Comparison of ENCODE assay signal across 16 mouse cellular contexts in genomic region chr2:70998771-70999170, GRCm38 (mm10). TPM values are rescaled to one million over a fixed set of nuclear protein-coding genes. Genes with fewer than 3 reads are reported as not detected.
A peak's percentile ranks its signal among the peaks of the same experiment; 100 is the strongest.
DNase-seq lines count a peak whose midpoint lies in the region; ATAC-seq lines count a peak whose summit lies in the region.
"Had no signal": no experiment of that assay in that cellular context is flagged by ENCODE, and none has a peak within 500 bp of the region (broad histone marks: within the 10 kb centered on the region; RNA-seq: fewer than 3 reads in every experiment).

No protein-coding gene starts in this region.

- no peak overlapping the region for H3K9ac ChIP-seq in liver, embryonic 12.5 days
- H3K9ac ChIP-seq in liver, embryonic 16.5 days (ENCODE audit: low read depth, low read length), result no peak overlapping the region
- no peak overlapping the region for H3K9ac ChIP-seq in hindbrain, embryonic 16.5 days (ENCODE audit: low read depth, low read length)
- H3K9ac ChIP-seq: heart, embryonic 13.5 days; hindbrain, embryonic 15.5 days had no signal

- no peak overlapping the region for H3K4me3 ChIP-seq in liver, embryonic 12.5 days
- H3K4me3 ChIP-seq in liver, embryonic 16.5 days (ENCODE audit: low read depth, low read length), result no peak overlapping the region
- no peak overlapping the region for H3K4me3 ChIP-seq in hindbrain, embryonic 16.5 days (ENCODE audit: low read length)
- H3K4me3 ChIP-seq: embryonic facial prominence, embryonic 10.5 days; forebrain, embryonic 10.5 days; heart, embryonic 13.5 days; hindbrain, embryonic 15.5 days had no signal

- peak; percentile 32 for DNase-seq in c-Kit-positive CD71-positive TER-119-positive erythroid progenitor cells, embryonic 14.5 days (ENCODE audit: low spot score)
- DNase-seq in natural killer cell, adult 2 months (ENCODE audit: low spot score in 2 of 2), result no peak
- no peak for DNase-seq in urinary bladder, adult 18-20 months (ENCODE audit: low spot score in 2 of 2)
- DNase-seq: adrenal gland, postnatal 14 days; cerebellum, adult 2 months; cerebellum, postnatal 10 days; gastrocnemius, postnatal 36 days; heart, postnatal 36 days had no signal

- H3K27ac ChIP-seq in liver, embryonic 12.5 days, result 0 out of 2 replicates have a peak overlapping the region, but pooled peaks have one; percentile 4
- no peak overlapping the region for H3K27ac ChIP-seq in liver, embryonic 16.5 days (ENCODE audit: low read length)
- H3K27ac ChIP-seq in hindbrain, embryonic 16.5 days (ENCODE audit: low read depth, low read length), result no peak overlapping the region
- H3K27ac ChIP-seq: embryonic facial prominence, embryonic 10.5 days; forebrain, embryonic 10.5 days; heart, embryonic 13.5 days; hindbrain, embryonic 15.5 days had no signal

- no peaks in the 10 kb centered on the region for H3K27me3 ChIP-seq in liver, embryonic 12.5 days (replicated peaks)
- H3K27me3 ChIP-seq in liver, embryonic 16.5 days (ENCODE audit: control insufficient read depth, insufficient read depth, low read depth, low read length), result no peaks in the 10 kb centered on the region
- no peaks in the 10 kb centered on the region for H3K27me3 ChIP-seq in hindbrain, embryonic 16.5 days (replicated peaks; ENCODE audit: control insufficient read depth, insufficient read depth, low read length)
- H3K27me3 ChIP-seq: heart, embryonic 13.5 days; hindbrain, embryonic 15.5 days had no signal

- H3K9me3 ChIP-seq in liver, embryonic 12.5 days (replicated peaks), result no peaks in the 10 kb centered on the region
- H3K9me3 ChIP-seq in liver, embryonic 16.5 days (replicated peaks; ENCODE audit: control insufficient read depth, low read length), result no peaks in the 10 kb centered on the region
- H3K9me3 ChIP-seq in hindbrain, embryonic 16.5 days (ENCODE audit: control insufficient read depth, low read length), result no peaks in the 10 kb centered on the region
- H3K9me3 ChIP-seq: embryonic facial prominence, embryonic 10.5 days; forebrain, embryonic 10.5 days; heart, embryonic 13.5 days; hindbrain, embryonic 15.5 days had no signal

- 26% methylated on average over 2 of the region's 2 CpGs for WGBS in liver, embryonic 12.5 days (ENCODE audit: insufficient replicate concordance)
- 19% methylated on average over 2 of the region's 2 CpGs for WGBS in liver, embryonic 16.5 days (ENCODE audit: insufficient replicate concordance)
- 73% methylated on average over 2 of the region's 2 CpGs for WGBS in hindbrain, embryonic 16.5 days

- H3K4me1 ChIP-seq in liver, embryonic 12.5 days, result peaks cover 35% of the 10 kb centered on the region
- H3K4me1 ChIP-seq in liver, embryonic 16.5 days (ENCODE audit: control insufficient read depth, low read depth, low read length), result peaks cover 19% of the 10 kb centered on the region
- H3K4me1 ChIP-seq in hindbrain, embryonic 16.5 days (ENCODE audit: control insufficient read depth, insufficient read depth, low read depth, low read length), result no peaks in the 10 kb centered on the region
- H3K4me1 ChIP-seq: forebrain, embryonic 10.5 days; hindbrain, embryonic 15.5 days had no signal

- no peak overlapping the region for H3K4me2 ChIP-seq in liver, embryonic 12.5 days
- no peak overlapping the region for H3K4me2 ChIP-seq in liver, embryonic 16.5 days (ENCODE audit: low read depth, low read length)
- H3K4me2 ChIP-seq in hindbrain, embryonic 16.5 days (ENCODE audit: low read length), result no peak overlapping the region
- H3K4me2 ChIP-seq: heart, embryonic 13.5 days; hindbrain, embryonic 15.5 days had no signal

- peak; percentile 84 for ATAC-seq in liver, embryonic 12.5 days
- peak; percentile 83 for ATAC-seq in liver, embryonic 16.5 days (ENCODE audit: low read depth)
- ATAC-seq in hindbrain, embryonic 16.5 days, result no peak
- ATAC-seq: forebrain, embryonic 14.5 days had no signal

- no peaks in the 10 kb centered on the region for H3K36me3 ChIP-seq in liver, embryonic 12.5 days
- H3K36me3 ChIP-seq in liver, embryonic 16.5 days (ENCODE audit: control insufficient read depth, insufficient read depth), result no peaks in the 10 kb centered on the region
- H3K36me3 ChIP-seq in hindbrain, embryonic 16.5 days (ENCODE audit: control insufficient read depth, insufficient read depth, low read length), result no peaks in the 10 kb centered on the region
- H3K36me3 ChIP-seq: embryonic facial prominence, embryonic 10.5 days; forebrain, embryonic 10.5 days; heart, embryonic 13.5 days; hindbrain, embryonic 15.5 days had no signal

RNA-seq across cellular contexts. Expression of gene Dcaf17, which starts 56.4 kb away (rescaled TPM):
- polyA plus RNA-seq in liver, embryonic 12.5 days (2016; fragmentation: Nextera tagmentation; extraction: Ambion mirVana), result 21.4 and 23.1 TPM in 2 replicates
- 17.5 and 18.2 TPM in 2 replicates for polyA plus RNA-seq in liver, embryonic 16.5 days (2015; fragmentation: Nextera tagmentation; extraction: Ambion mirVana)
- polyA plus RNA-seq in hindbrain, embryonic 16.5 days (2015; fragmentation: Nextera tagmentation; extraction: Ambion mirVana), result 32.0 and 33.0 TPM in 2 replicates

RNA-seq across cellular contexts. Expression of gene Mettl8, which starts 56.6 kb away (rescaled TPM):
- 13.4 and 13.6 TPM in 2 replicates for polyA plus RNA-seq in liver, embryonic 12.5 days (2016; fragmentation: Nextera tagmentation; extraction: Ambion mirVana)
- polyA plus RNA-seq in liver, embryonic 16.5 days (2015; fragmentation: Nextera tagmentation; extraction: Ambion mirVana), result 8.7 and 8.8 TPM in 2 replicates
- 10.3 and 11.1 TPM in 2 replicates for polyA plus RNA-seq in hindbrain, embryonic 16.5 days (2015; fragmentation: Nextera tagmentation; extraction: Ambion mirVana)
